Mouse (Mus musculus) heart, postnatal 0 days (tissue): ENCODE measurements at regions not wholly inside any gene's neighbourhood (a gene's known extent, or its start where the extent isn't known, plus 50 kb on each side); places are given as distances from the start of the nearest gene placed in this dataset.
"Not testable (repeated sequence)": the region's sequence is repeated elsewhere in the genome, so short reads cannot be mapped to it uniquely, and the experiment has no call there.

ENCODE experiments used
- CTCF ChIP-seq: IDR thresholded peaks from 2 replicates; pipeline ENCODE4 v1.5.1; 2016; ENCODE audit warnings: antibody characterized with exemption, control low read depth, low read depth
- EP300 ChIP-seq: IDR thresholded peaks from 2 replicates; pipeline ENCODE4 v1.6.1; 2016; ENCODE audit warnings: antibody characterized with exemption, low read depth

- TF ChIP-seq CTCF, EP300: not testable (repeated sequence)
Measured at GRCm38 (mm10) chr9:94107701-94108100, 430.2 kb downstream of the 1190002N15Rik start.
